Mouse (Mus musculus) embryonic stem cell, embryonic (primary cell): ENCODE data around the gene Sphk2.

Experiments used
- CTCF ChIA-PET, 4 experiments: fragments of 300-600 bp in 2 of 4; fragments of 350-600 bp in 2 of 4; sonication (Branson Sonifier 250); formaldehyde crosslinking; loops; one replicate each; lab custom pipeline; 2022; ENCODE audit warnings: inconsistent platforms in 2 of 4; lab: Charles Lee
- POLR2A ChIA-PET, 4 experiments: fragments of 300-600 bp in 2 of 4; fragments of 350-600 bp in 2 of 4; sonication (Branson Sonifier 250); formaldehyde crosslinking; loops; one replicate each; lab custom pipeline; 2022; ENCODE audit warnings: antibody characterized with exemption in 4 of 4, inconsistent platforms in 1 of 4; lab: Charles Lee

The Sphk2 gene

GRCm38 (mm10) chr7:45682144-45683126 is 35.4 kb downstream of the Sphk2 start:
- POLR2A ChIA-PET: interaction anchor here (0.5 to 4.7 kb wide), 59 partner anchors 8 to 268 kb away, joined by 3 to 21 read pairs (median 5); partner anchors contain the start of genes Sphk2 (in 3 of the 4), Car11 (in 2 of the 4), Ftl1 (in 2 of the 4) and Fut2 (in 2 of the 4)

GRCm38 (mm10) chr7:45681046-45681736 is 36.6 kb downstream of the Sphk2 start:
- POLR2A ChIA-PET: interaction anchor here in 3 of 4 experiments (0.5 to 4.7 kb wide), 13 partner anchors 9 to 241 kb away, joined by 3 to 21 read pairs (median 6); partner anchors contain the start of genes Dbp (in 1 of the 3), Fut2 (in 1 of the 3), Plekha4 (in 1 of the 3) and Ppp1r15a (in 1 of the 3)
- CTCF ChIA-PET: interaction anchor here (0.5 to 3.7 kb wide), 9 partner anchors 10 to 499 kb away, joined by 3 to 21 read pairs (median 4); partner anchors contain the start of genes Abcc8 (in 1 of the 4), Bax (in 1 of the 4) and Sec1 (in 1 of the 4)

More at GRCm38 (mm10) chr7:45682144-45683126, 35.4 kb downstream of the Sphk2 start:
- CTCF ChIA-PET: interaction anchor here (0.5 to 4.1 kb wide), 128 partner anchors 8 to 602 kb away, joined by 3 to 33 read pairs (median 4); partner anchors contain the start of genes Car11 (in 3 of the 4), Fut1 (in 2 of the 4), Gys1 (in 2 of the 4) and Nucb1 (in 2 of the 4)

- CTCF ChIA-PET: interaction anchor here in 1 of 4 experiments (1.1 to 1.4 kb wide), 3 partner anchors 11 to 203 kb away, joined by 3 read pairs; no protein-coding TSS in a partner anchor
- POLR2A ChIA-PET: interaction anchor here in 3 of 4 experiments (0.6 to 4.7 kb wide), 14 partner anchors 14 to 180 kb away, joined by 3 to 20 read pairs (median 4); partner anchors contain the start of genes Fut2 (in 2 of the 3), Sphk2 (in 2 of the 3), Dbp (in 1 of the 3) and Spaca4 (in 1 of the 3)
These were observed 37.7 kb downstream of the Sphk2 start for GRCm38 (mm10) chr7:45679966-45680621.

GRCm38 (mm10) chr7:45678513-45678912 is 39.3 kb downstream of the Sphk2 start:
- CTCF ChIA-PET: interaction anchor here in 1 of 4 experiments (0.9 to 1.3 kb wide), 2 partner anchors 10 to 83 kb away, joined by 3 to 6 read pairs; no protein-coding TSS in a partner anchor
- POLR2A ChIA-PET: interaction anchor here in 2 of 4 experiments (0.9 to 2.2 kb wide), 3 partner anchors 13 to 39 kb away, joined by 3 to 9 read pairs (median 5); partner anchors contain the start of genes Fut2 (in 1 of the 2) and Sphk2 (in 1 of the 2)

DNA sequence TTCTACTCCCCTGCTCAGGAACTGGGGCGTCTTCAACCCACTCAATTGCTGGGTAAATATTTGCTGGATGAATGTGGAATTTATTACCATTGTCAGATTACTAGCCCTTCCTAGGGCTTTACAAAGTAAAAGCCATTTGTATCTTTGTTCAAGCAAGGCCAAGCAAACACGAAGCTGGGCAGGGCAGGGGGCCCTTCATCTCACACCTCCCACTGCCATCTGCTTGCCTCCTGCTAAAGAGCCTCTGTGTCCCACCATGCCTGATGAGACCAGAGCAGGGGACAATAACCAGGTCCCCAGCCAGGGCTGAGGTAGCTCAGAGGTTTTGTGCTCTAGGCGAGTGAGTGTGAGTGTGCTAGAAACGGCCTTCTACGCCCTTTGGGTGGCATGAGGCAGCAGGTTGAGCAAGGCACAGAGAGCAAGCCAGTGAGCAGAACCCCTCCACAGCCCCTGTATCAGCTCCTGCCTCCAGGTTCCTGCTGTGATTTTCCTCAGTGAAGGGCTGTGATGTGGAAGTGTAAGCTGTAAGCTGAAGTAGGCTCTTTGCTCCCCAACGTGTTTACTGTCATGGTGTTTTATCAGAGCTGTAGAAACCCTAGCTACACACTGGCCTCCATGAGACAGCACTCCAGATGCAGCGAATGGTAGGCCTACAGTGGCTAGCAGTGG is 40.0 kb downstream of the Sphk2 start:
- POLR2A ChIA-PET: interaction anchor here in 3 of 4 experiments (0.6 to 2.2 kb wide), 6 partner anchors 12 to 108 kb away, joined by 3 to 9 read pairs (median 3); partner anchors contain the start of genes Fut2 (in 2 of the 3) and Sphk2 (in 1 of the 3)
- CTCF ChIA-PET: interaction anchor here in 2 of 4 experiments (0.6 to 1.3 kb wide), 4 partner anchors 9 to 82 kb away, joined by 3 to 6 read pairs (median 3); partner anchors contain the start of gene Fut2 (in 1 of the 2)

GRCm38 (mm10) chr7:45668921-45669320 is 48.9 kb downstream of the Sphk2 start:
- CTCF ChIA-PET: interaction anchor here (0.6 to 3.6 kb wide), 38 partner anchors 9 to 902 kb away, joined by 3 to 21 read pairs (median 4); partner anchors contain the start of genes Ntn5 (in 2 of the 4) and Fut1 (in 1 of the 4)
- POLR2A ChIA-PET: interaction anchor here in 3 of 4 experiments (0.5 to 2.2 kb wide), 12 partner anchors 13 to 699 kb away, joined by 3 to 13 read pairs (median 4); partner anchors contain the start of genes Ntn5 (in 1 of the 3) and Snrnp70 (in 1 of the 3)

DNA sequence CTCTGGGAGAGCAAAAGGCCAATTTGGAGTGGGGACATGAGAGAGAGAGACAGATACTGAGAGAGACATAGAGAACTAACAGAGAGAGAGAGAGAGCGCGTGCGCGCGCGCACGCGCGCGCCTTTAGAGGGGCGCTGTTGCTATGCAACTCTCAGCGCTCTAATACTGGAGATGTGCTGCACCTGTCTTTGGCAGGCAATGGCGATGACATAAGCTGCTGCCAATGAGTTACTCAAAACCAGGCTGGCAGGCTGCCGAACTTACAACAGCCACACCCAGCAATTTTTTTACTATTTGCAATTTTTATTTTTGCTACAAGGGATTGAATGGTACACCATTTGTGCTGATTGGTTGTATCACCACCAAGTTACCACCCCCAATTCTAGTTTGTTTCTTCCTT is 50.0 kb downstream of the Sphk2 start:
- CTCF ChIA-PET: interaction anchor here in 2 of 4 experiments (1.1 to 2.2 kb wide), 4 partner anchors 17 to 219 kb away, joined by 3 to 6 read pairs (median 4); partner anchors contain the start of gene Fut1 (in 1 of the 2)
- POLR2A ChIA-PET: interaction anchor here in 2 of 4 experiments (0.7 to 3.0 kb wide), 5 partner anchors 15 to 124 kb away, joined by 3 to 10 read pairs (median 4); partner anchors contain the start of gene Sphk2 (in 1 of the 2)

DNA sequence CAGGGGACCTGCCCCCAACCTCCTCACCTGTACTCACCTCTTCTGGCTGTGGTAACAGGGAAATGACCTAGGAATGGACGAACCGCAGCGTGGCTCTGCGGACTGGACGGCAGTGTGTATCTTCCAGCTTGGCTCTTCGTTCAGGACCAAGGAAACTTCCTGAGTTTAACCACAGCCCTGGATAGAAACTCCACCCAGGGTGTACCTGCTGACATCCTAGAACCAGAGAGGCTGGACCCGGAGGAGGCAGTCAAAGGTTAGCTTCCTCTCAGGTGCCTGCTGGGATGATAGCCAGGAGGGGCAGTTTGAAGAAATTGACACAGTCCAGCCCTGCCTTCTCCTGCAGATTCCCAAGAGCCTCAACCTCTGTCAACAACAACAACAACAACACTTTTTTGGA is 51.6 kb downstream of the Sphk2 start, which contains the start of gene Fut2:
Gene Fut2 (minus strand): TSS at position 234 of the 400 bp plus-strand sequence.
- POLR2A ChIA-PET: interaction anchor here (0.6 to 5.0 kb wide), 27 partner anchors 8 to 206 kb away, joined by 3 to 34 read pairs (median 5); partner anchors contain the start of genes Ntn5 (in 2 of the 4), Sphk2 (in 2 of the 4), Ftl1 (in 1 of the 4) and Sec1 (in 1 of the 4)
- CTCF ChIA-PET: interaction anchor here in 2 of 4 experiments (0.6 to 3.2 kb wide), 9 partner anchors 11 to 1995 kb away, joined by 3 to 20 read pairs (median 3); partner anchors contain the start of gene Ntn5 (in 1 of the 2)

GRCm38 (mm10) chr7:45665303-45666138 is 52.3 kb downstream of the Sphk2 start:
- ChIA-PET POLR2A (interaction anchor here (0.6 to 5.0 kb wide), 42 partner anchors 9 to 218 kb away, joined by 3 to 34 read pairs (median 4); partner anchors contain the start of genes Ntn5 (in 2 of the 4), Sphk2 (in 2 of the 4), Fam83e (in 1 of the 4) and Ftl1 (in 1 of the 4)), CTCF (interaction anchor here (0.5 to 3.2 kb wide), 15 partner anchors 12 to 1994 kb away, joined by 3 to 20 read pairs (median 3); partner anchors contain the start of gene Ntn5 (in 2 of the 4))

DNA sequence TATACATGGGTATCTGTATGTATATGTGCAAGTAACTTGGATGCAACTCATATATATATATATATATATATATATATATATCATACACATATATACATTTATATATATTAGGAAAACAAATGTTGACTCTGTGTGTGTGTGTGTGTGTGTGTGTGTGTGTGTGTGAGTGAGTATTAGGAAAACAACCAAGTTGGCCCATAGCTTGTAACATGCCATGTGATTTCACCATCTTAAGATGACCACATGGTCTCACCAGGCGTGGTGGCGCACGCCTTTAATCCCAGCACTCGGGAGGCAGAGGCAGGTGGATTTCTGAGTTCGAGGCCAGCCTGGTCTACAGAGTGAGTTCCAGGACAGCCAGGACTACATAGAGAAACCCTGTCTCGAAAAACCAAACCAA is 56.1 kb downstream of the Sphk2 start:
- POLR2A ChIA-PET: interaction anchor here in 2 of 4 experiments (1.0 to 5.0 kb wide), 6 partner anchors 8 to 202 kb away, joined by 3 to 34 read pairs (median 5); partner anchors contain the start of gene Ftl1 (in 1 of the 2)

DNA sequence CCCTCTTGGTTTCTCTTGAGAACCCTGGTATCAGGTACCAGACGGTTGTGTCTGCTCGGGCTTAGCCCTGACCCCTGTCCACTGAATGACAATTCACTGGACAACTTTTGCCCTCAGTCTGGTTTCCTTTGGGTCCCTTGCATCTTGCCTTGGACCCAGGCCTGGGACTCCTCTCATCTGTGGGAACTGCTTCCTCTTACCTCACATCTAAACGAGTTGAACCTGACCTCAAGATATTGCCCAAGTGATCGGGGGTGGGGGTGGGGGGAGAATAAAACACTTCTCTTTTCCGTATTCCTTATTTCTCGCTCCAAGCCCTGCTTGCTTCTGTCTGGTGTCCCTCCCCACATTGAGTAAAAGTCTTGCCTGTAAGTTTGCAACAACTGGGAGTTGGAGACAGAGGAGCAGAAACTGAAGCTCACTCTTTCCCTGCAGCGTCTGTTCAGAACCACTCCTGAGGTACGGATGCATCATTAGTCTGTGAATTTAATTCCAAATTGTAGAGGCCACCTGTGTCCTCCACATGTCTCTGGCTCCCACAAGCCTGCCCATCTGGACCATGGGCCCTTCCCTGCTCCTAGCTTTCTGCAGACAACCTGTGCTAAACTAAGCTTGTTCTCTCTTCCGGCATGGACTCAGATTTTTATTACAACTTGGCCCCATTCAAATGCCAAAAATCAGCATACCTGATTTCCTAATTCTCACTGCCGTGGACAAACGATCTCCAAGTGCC is 56.9 kb downstream of the Sphk2 start:
- ChIA-PET CTCF (no interaction called here), POLR2A (interaction anchor here in 2 of 4 experiments (1.0 to 1.6 kb wide), 4 partner anchors 17 to 201 kb away, joined by 3 to 5 read pairs (median 4); partner anchors contain the start of gene Ftl1 (in 1 of the 2))

More for the DNA sequence above, 56.1 kb downstream of the Sphk2 start:
- CTCF ChIA-PET: interaction anchor here in 1 of 4 experiments (0.6 kb wide), 1 partner anchor 212 kb away, joined by 3 read pairs; no protein-coding TSS in a partner anchor
